Mouse (Mus musculus) MEL (cell line): Measurements from ENCODE around the gene Chst14. TPM values are rescaled to one million over a fixed set of nuclear protein-coding genes. Genes with fewer than 3 reads are reported as not detected.
A peak's percentile ranks its signal among the peaks of the same experiment; 100 is the strongest.

Experiments used
- DNase-seq: peaks from one replicate; pipeline ENCODE4 v3.0.0; 2011; ENCODE audit warnings: low read depth, low spot score
- H3K27ac ChIP-seq: 2 replicates; pipeline ENCODE4 v1.5.1; 2012; ENCODE audit warnings: low read depth, mild to moderate bottlenecking, control low read depth, low read length, moderate library complexity; ENCODE audit not compliant: control insufficient read depth
- H3K27me3 ChIP-seq, 2 experiments: fragments of 150-350 bp in 1 of 2; sonication (generic) in 1 of 2; 2 replicates each; pipeline ENCODE4 v1.6.1; 2012; ENCODE audit warnings: low read length in 2 of 2, mild to moderate bottlenecking in 2 of 2, improper control_type of control experiment in 1 of 2, moderate library complexity in 1 of 2; ENCODE audit not compliant: insufficient read depth in 2 of 2, control insufficient read depth in 1 of 2
- H3K36me3 ChIP-seq, 2 experiments: 2 replicates each; pipeline ENCODE4 v1.6.1; 2012 to 2014; ENCODE audit warnings: low read length in 2 of 2, improper control_type of control experiment in 1 of 2, inconsistent platforms in 1 of 2, mild to moderate bottlenecking in 1 of 2; ENCODE audit not compliant: insufficient read depth in 2 of 2, control insufficient read depth in 1 of 2
- H3K4me1 ChIP-seq, 2 experiments: fragments of 150-350 bp in 1 of 2; sonication (generic) in 1 of 2; 2 replicates each; pipeline ENCODE4 v1.6.1; 2012; ENCODE audit warnings: low read length in 2 of 2, improper control_type of control experiment in 1 of 2, mild to moderate bottlenecking in 1 of 2; ENCODE audit not compliant: insufficient read depth in 2 of 2, control insufficient read depth in 1 of 2
- H3K4me3 ChIP-seq, 2 experiments: fragments of 150-350 bp in 1 of 2; sonication (generic) in 1 of 2; 2 replicates each; pipeline ENCODE4 v1.5.1; 2012; ENCODE audit warnings: low read depth in 2 of 2, low read length in 2 of 2, mild to moderate bottlenecking in 2 of 2, moderate library complexity in 2 of 2, control low read depth in 1 of 2, improper control_type of control experiment in 1 of 2; ENCODE audit not compliant: control insufficient read depth in 1 of 2, insufficient read depth in 1 of 2
- H3K79me2 ChIP-seq: 2 replicates; pipeline ENCODE4 v1.6.1; 2012; ENCODE audit warnings: mild to moderate bottlenecking, low read length, moderate library complexity; ENCODE audit not compliant: control insufficient read depth, poor library complexity, insufficient read depth
- H3K9ac ChIP-seq: 2 replicates; pipeline ENCODE4 v1.6.1; 2012; ENCODE audit warnings: low read depth, mild to moderate bottlenecking, control low read depth, low read length, moderate library complexity; ENCODE audit not compliant: control insufficient read depth, poor library complexity, severe bottlenecking
- H3K9me3 ChIP-seq: fragments of 150-350 bp; sonication (generic); replicated peaks from 2 replicates; pipeline ENCODE4 v1.6.1; 2012; ENCODE audit warnings: mild to moderate bottlenecking, low read length, improper control_type of control experiment, moderate library complexity; ENCODE audit not compliant: insufficient read depth
- BHLHE40 ChIP-seq: IDR thresholded peaks from 2 replicates; pipeline ENCODE4 v1.6.1; 2012; ENCODE audit warnings: low read depth, mild to moderate bottlenecking, inconsistent platforms, low read length, improper control_type of control experiment, borderline replicate concordance
- CHD2 ChIP-seq: IDR thresholded peaks from 2 replicates; pipeline ENCODE4 v1.6.1; 2011; ENCODE audit warnings: low read length, improper control_type of control experiment
- CTCF ChIP-seq, 3 experiments: IDR thresholded peaks in 2 of 3; conservative IDR thresholded peaks in 1 of 3; 2 replicates each; pipeline ENCODE4 v1.5.1; 2011 to 2012; ENCODE audit warnings: low read length in 3 of 3, low read depth in 2 of 3, mild to moderate bottlenecking in 2 of 3, improper control_type of control experiment in 1 of 3, inconsistent platforms in 1 of 3, mixed read lengths in 1 of 3, moderate library complexity in 1 of 3; ENCODE audit not compliant: control insufficient read depth in 1 of 3, insufficient read depth in 1 of 3, poor library complexity in 1 of 3, severe bottlenecking in 1 of 3
- E2F4 ChIP-seq: IDR thresholded peaks from 2 replicates; pipeline ENCODE4 v1.6.1; 2011; ENCODE audit warnings: low read depth, low read length, improper control_type of control experiment, borderline replicate concordance
- ELF1 ChIP-seq: IDR thresholded peaks from 2 replicates; pipeline ENCODE4 v1.6.1; 2014; ENCODE audit warnings: low read depth, mild to moderate bottlenecking, inconsistent platforms, low read length, improper control_type of control experiment, moderate library complexity
- GABPA ChIP-seq: IDR thresholded peaks from 2 replicates; pipeline ENCODE4 v1.6.1; 2012; ENCODE audit warnings: low read depth, mild to moderate bottlenecking, inconsistent platforms, low read length, improper control_type of control experiment, moderate library complexity
- GATA1 ChIP-seq: IDR thresholded peaks from 2 replicates; pipeline ENCODE4 v1.6.1; 2011; ENCODE audit warnings: low read depth, low read length, improper control_type of control experiment
- JUND ChIP-seq: IDR thresholded peaks from 2 replicates; pipeline ENCODE4 v1.6.1; 2011; ENCODE audit warnings: low read depth, mild to moderate bottlenecking, improper control_type of control experiment, low read length
- MAX ChIP-seq: IDR thresholded peaks from 2 replicates; pipeline ENCODE4 v1.6.1; 2011; ENCODE audit warnings: low read length, improper control_type of control experiment
- MAZ ChIP-seq: IDR thresholded peaks from 2 replicates; pipeline ENCODE4 v1.6.1; 2012; ENCODE audit warnings: low read depth, mild to moderate bottlenecking, inconsistent platforms, low read length, improper control_type of control experiment
- MEF2A ChIP-seq: IDR thresholded peaks from 2 replicates; pipeline ENCODE4 v1.6.1; 2014; ENCODE audit warnings: low read depth, mild to moderate bottlenecking, inconsistent platforms, low read length, improper control_type of control experiment; ENCODE audit not compliant: poor library complexity, insufficient replicate concordance, severe bottlenecking; ENCODE audit errors: extremely low read depth
- MXI1 ChIP-seq: IDR thresholded peaks from 2 replicates; pipeline ENCODE4 v1.6.1; 2011; ENCODE audit warnings: mild to moderate bottlenecking, low read depth, low read length, improper control_type of control experiment
- MYB ChIP-seq: IDR thresholded peaks from 2 replicates; pipeline ENCODE4 v1.6.1; 2011; ENCODE audit warnings: mild to moderate bottlenecking, low read depth, low read length, improper control_type of control experiment
- NELFE ChIP-seq: IDR thresholded peaks from 2 replicates; pipeline ENCODE4 v1.6.1; 2011; ENCODE audit warnings: low read depth, low read length, improper control_type of control experiment
- POLR2A ChIP-seq, 2 experiments: IDR thresholded peaks; 2 replicates each; pipeline ENCODE4 v1.6.1; 2011 to 2012; ENCODE audit warnings: low read length in 2 of 2, mild to moderate bottlenecking in 2 of 2, control low read depth in 1 of 2, improper control_type of control experiment in 1 of 2, low read depth in 1 of 2, moderate library complexity in 1 of 2; ENCODE audit not compliant: control insufficient read depth in 1 of 2, insufficient read depth in 1 of 2, poor library complexity in 1 of 2
- POLR2AphosphoS5 ChIP-seq: IDR thresholded peaks from 2 replicates; pipeline ENCODE4 v1.6.1; 2012; ENCODE audit warnings: low read depth, borderline replicate concordance, mild to moderate bottlenecking, inconsistent platforms, low read length, moderate library complexity, mixed read lengths
- RAD21 ChIP-seq: IDR thresholded peaks from 2 replicates; pipeline ENCODE4 v1.6.1; 2011; ENCODE audit warnings: mild to moderate bottlenecking, low read depth, low read length, improper control_type of control experiment
- RCOR1 ChIP-seq: IDR thresholded peaks from 2 replicates; pipeline ENCODE4 v1.6.1; 2012; ENCODE audit warnings: low read depth, mild to moderate bottlenecking, inconsistent platforms, low read length, improper control_type of control experiment
- SIN3A ChIP-seq: IDR thresholded peaks from 2 replicates; pipeline ENCODE4 v1.6.1; 2012; ENCODE audit warnings: low read length, improper control_type of control experiment, inconsistent platforms
- SMC3 ChIP-seq: IDR thresholded peaks from 2 replicates; pipeline ENCODE4 v1.6.1; 2011; ENCODE audit warnings: low read depth, low read length, improper control_type of control experiment
- TBP ChIP-seq: IDR thresholded peaks from 2 replicates; pipeline ENCODE4 v1.8.0; 2011; ENCODE audit warnings: low read depth, low read length, improper control_type of control experiment
- TCF12 ChIP-seq: IDR thresholded peaks from 2 replicates; pipeline ENCODE4 v1.6.1; 2014; ENCODE audit warnings: low read depth, mild to moderate bottlenecking, inconsistent platforms, low read length, improper control_type of control experiment, moderate library complexity
- UBTF ChIP-seq: IDR thresholded peaks from 2 replicates; pipeline ENCODE4 v1.6.1; 2012; ENCODE audit warnings: low read depth, mild to moderate bottlenecking, inconsistent platforms, low read length, improper control_type of control experiment, moderate library complexity, borderline replicate concordance; ENCODE audit not compliant: insufficient read depth
- USF2 ChIP-seq, 2 experiments: IDR thresholded peaks; 2 replicates each; pipeline ENCODE4 v1.6.1; 2011 to 2012; ENCODE audit warnings: improper control_type of control experiment in 2 of 2, low read length in 2 of 2, borderline replicate concordance in 1 of 2, inconsistent platforms in 1 of 2, low read depth in 1 of 2, mild to moderate bottlenecking in 1 of 2; ENCODE audit not compliant: insufficient read depth in 1 of 2
- ZC3H11A ChIP-seq: IDR thresholded peaks from 2 replicates; pipeline ENCODE4 v1.6.1; 2012; ENCODE audit warnings: low read depth, mild to moderate bottlenecking, inconsistent platforms, low read length, improper control_type of control experiment
- ZKSCAN1 ChIP-seq: IDR thresholded peaks from 2 replicates; pipeline ENCODE4 v1.6.1; 2012; ENCODE audit warnings: low read depth, mild to moderate bottlenecking, inconsistent platforms, low read length, improper control_type of control experiment, moderate library complexity
- ZMIZ1 ChIP-seq: IDR thresholded peaks from 2 replicates; pipeline ENCODE4 v1.6.1; 2012; ENCODE audit warnings: low read depth, mild to moderate bottlenecking, inconsistent platforms, low read length, improper control_type of control experiment, moderate library complexity
- polyA plus RNA-seq, 2 experiments: library from polyadenylated mRNA; stranded (reverse) in 1 of 2; unstranded in 1 of 2; fragments of >175 nt in 1 of 2; fragments of >200 nt in 1 of 2; gene quantifications; 2 replicates each; pipeline versions ENCODE4 v1.2.1 to v1.2.4; 2012; ENCODE audit warnings: low replicate concordance in 2 of 2, low read depth in 1 of 2; ENCODE audit not compliant: insufficient read length in 2 of 2, insufficient read depth in 1 of 2, missing spikeins in 1 of 2
- total RNA-seq: library from RNA; depleted of rRNA; stranded (reverse); fragments of 300-350 nt; gene quantifications from 2 replicates; pipeline ENCODE4 v1.2.3, GENCODE M21; 2012

Chst14 gene
- total and polyA plus RNA-seq, 3 experiments: 2.2 to 5.0 TPM; not detected in 1

- TF ChIP-seq MAZ (peak; percentile 86), MXI1 (peak; percentile 78), POLR2AphosphoS5 (no peak), RCOR1 (peak; percentile 22; the same call in 1 of the 2 replicates), BHLHE40 (peak; percentile 15; the same call in 1 of the 2 replicates), CTCF (IDR thresholded peaks at IDR 0.05 in 2 of 3, conservative IDR thresholded peaks at IDR 0.05 in 1 of 3; ENCODE audit: control insufficient read depth in 1 of 3, insufficient read depth in 1 of 3, low read depth in 2 of 3, low read length in 3 of 3, poor library complexity in 1 of 3, severe bottlenecking in 1 of 3) (peak; percentile 53 to 82 (median 74); a peak in 5 of 6 replicates), ZMIZ1 (peak; percentile 76; the same call in 1 of the 2 replicates), ZC3H11A (no peak), MAX (no peak; the same call in 1 of the 2 replicates), RAD21 (peak; percentile 43), SIN3A (peak; percentile 67; the same call in 1 of the 2 replicates), GABPA (no peak), POLR2A (IDR thresholded peaks at IDR 0.05; ENCODE audit: control insufficient read depth in 1 of 2, insufficient read depth in 1 of 2, low read depth in 1 of 2, low read length in 2 of 2, poor library complexity in 1 of 2) (peak; percentile 67 to 91; a peak in 3 of 4 replicates), JUND (no peak), MYB (no peak), USF2 (IDR thresholded peaks at IDR 0.05; ENCODE audit: borderline replicate concordance in 1 of 2, insufficient read depth in 1 of 2, low read depth in 1 of 2, low read length in 2 of 2) (no peak), TBP (peak; percentile 57; the same call in 1 of the 2 replicates), CHD2 (no peak), NELFE (peak; percentile 74), UBTF (0 out of 2 replicates have a peak, but pooled peaks have one; percentile 84), E2F4 (no peak), SMC3 (peak; percentile 41; the same call in 1 of the 2 replicates), TCF12 (no peak; the same call in 1 of the 2 replicates)
Measured at GRCm38 (mm10) chr2:118976282-118976929, 50.1 kb downstream of the Chst14 start (continued).

- no peak for DNase-seq
- H3K36me3 ChIP-seq: peaks cover 0 to 7% of the 10 kb centered on the region in 2 experiments; a peak in 2 of 4 replicates
- H3K9me3 ChIP-seq: no peaks in the 10 kb centered on the region
- H3K4me3 ChIP-seq: peak overlapping the region; percentile 75 to 78
- H3K79me2 ChIP-seq: peaks cover 2% of the 10 kb centered on the region; the same call in 1 of the 2 replicates
- peak overlapping the region; percentile 92 for H3K9ac ChIP-seq
- peaks cover 4 to 16% of the 10 kb centered on the region in 2 experiments for H3K4me1 ChIP-seq
- TF ChIP-seq JUND: no peak
- TF ChIP-seq MYB: no peak
- TF ChIP-seq ELF1: no peak
- no peak for TF ChIP-seq RCOR1
- no peak for TF ChIP-seq GATA1
- no peak for TF ChIP-seq MEF2A
- no peak for TF ChIP-seq BHLHE40
- TF ChIP-seq MAX: no peak
- TF ChIP-seq GABPA: no peak
- TF ChIP-seq SMC3: no peak
- TF ChIP-seq ZKSCAN1: no peak
- no peak for TF ChIP-seq MAZ
- H3K27me3 ChIP-seq: no peaks in the 10 kb centered on the region
- H3K27ac ChIP-seq: peak overlapping the region; percentile 58
Measured at GRCm38 (mm10) chr2:118976941-118977340, 50.6 kb downstream of the Chst14 start.
